Mouse (Mus musculus) kidney, adult 2 months (tissue): ENCODE results near the gene Kmt5c. TPM values are rescaled to one million over a fixed set of nuclear protein-coding genes. Genes with fewer than 3 reads are reported as not detected.
"Not testable (repeated sequence)": the region's sequence is repeated elsewhere in the genome, so short reads cannot be mapped to it uniquely, and the experiment has no call there.

Experiments used
- DNase-seq: peaks from one replicate; pipeline ENCODE4 v3.0.0; 2021
- H3K27ac ChIP-seq: fragments of 200-500 bp; 2 replicates; pipeline ENCODE4 v1.5.1; 2012; ENCODE audit warnings: low read depth, low read length, control low read depth, inconsistent platforms; ENCODE audit not compliant: insufficient read depth
- H3K27me3 ChIP-seq: fragments of 200-500 bp; replicated peaks from 2 replicates; pipeline ENCODE4 v1.6.1; 2012; ENCODE audit warnings: mild to moderate bottlenecking, moderate library complexity, low read length, inconsistent platforms; ENCODE audit not compliant: control insufficient read depth, insufficient read depth
- H3K36me3 ChIP-seq: fragments of 200-500 bp; 2 replicates; pipeline ENCODE4 v1.6.1; 2012; ENCODE audit warnings: mild to moderate bottlenecking, moderate library complexity, low read length, inconsistent platforms; ENCODE audit not compliant: control insufficient read depth, insufficient read depth
- H3K4me1 ChIP-seq: fragments of 200-500 bp; 2 replicates; pipeline ENCODE4 v1.6.1; 2011; ENCODE audit warnings: low read length; ENCODE audit not compliant: control insufficient read depth, insufficient read depth
- H3K4me3 ChIP-seq: fragments of 200-500 bp; 2 replicates; pipeline ENCODE4 v1.5.1; 2011; ENCODE audit warnings: mild to moderate bottlenecking, low read depth, low read length, control low read depth; ENCODE audit not compliant: insufficient read depth
- CTCF ChIP-seq: fragments of 200-500 bp; conservative IDR thresholded peaks from 2 replicates; pipeline ENCODE4 v1.5.1; 2011; ENCODE audit warnings: low read depth, mild to moderate bottlenecking, control low read depth, low read length, moderate library complexity, mixed read lengths; ENCODE audit not compliant: insufficient read depth, insufficient read length
- POLR2A ChIP-seq: fragments of 200-500 bp; IDR thresholded peaks from one replicate; pipeline ENCODE4 v1.6.1; 2011; ENCODE audit warnings: low read depth, low read length, control low read depth
- WGBS: fragments of 180-500 bp; shearing (Covaris S2); methylation state at CpG from one replicate; pipeline ENCODE4 v1.1.7; 2018; 5-methylcytosine and 5-hydroxymethylcytosine counted together
- polyA plus RNA-seq: library from polyadenylated mRNA; depleted of rRNA; stranded (reverse); fragments of >200 nt; gene quantifications from 2 replicates; pipeline ENCODE4 v1.2.3, GENCODE M21; 2012; rRNA removed

Kmt5c gene
- polyA plus RNA-seq, 1 experiment, result 83.2 TPM

DNA sequence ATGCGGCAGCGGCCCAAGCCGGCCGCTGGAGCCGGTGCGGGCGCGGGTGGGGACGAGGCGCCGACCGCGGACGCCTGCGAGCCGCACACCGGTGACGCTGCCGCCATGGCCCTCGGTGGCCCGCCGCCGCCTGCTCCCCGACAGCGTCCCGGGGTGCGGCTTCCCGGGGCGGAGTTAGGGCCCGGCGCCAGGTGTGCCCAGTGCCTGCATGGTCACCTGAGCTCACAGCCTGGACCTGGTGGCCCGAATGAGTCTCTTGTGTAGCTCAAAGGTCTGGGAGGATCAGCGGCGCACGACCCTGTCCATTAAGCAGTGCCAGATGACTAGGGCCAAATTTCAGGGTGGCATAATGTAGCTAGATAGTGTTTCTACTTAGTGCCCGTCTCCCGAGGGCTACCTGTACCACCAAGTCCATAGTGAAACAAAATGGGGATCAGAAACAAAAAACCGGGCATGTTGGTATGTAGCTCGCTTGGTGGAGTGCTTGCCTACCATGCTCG is 49.6 kb downstream of the Kmt5c start, which contains the start of gene Tmem238:
Tmem238 (minus strand) TSS at position 221 of the 500 bp plus-strand sequence.
- DNase-seq, result peak; percentile 92
- 6% methylated on average over 40 of the region's 40 CpGs for WGBS
- peaks cover 11% of the 10 kb centered on the region; the same call in 1 of the 2 replicates for H3K4me1 ChIP-seq
- H3K4me3 ChIP-seq, result peak within 1 kb of the TSS; percentile 69
- no peaks in the 10 kb centered on the region for H3K27me3 ChIP-seq
- peak within 1 kb of the TSS; percentile 52 for H3K27ac ChIP-seq
- peak; percentile 12 for TF ChIP-seq POLR2A
- no peak for TF ChIP-seq CTCF
- no peaks in the 10 kb centered on the region for H3K36me3 ChIP-seq

GRCm38 (mm10) chr7:4792278-4793212 is 52.6 kb downstream of the Kmt5c start, which contains the start of gene Rpl28:
Gene Rpl28 (plus strand): TSS chr7:4792874.
- Histone ChIP-seq H3K27ac (peak within 1 kb of the TSS; percentile 95), H3K4me1 (peaks cover 11% of the 10 kb centered on the region; the same call in 1 of the 2 replicates), H3K27me3 (no peaks in the 10 kb centered on the region), H3K36me3 (peaks cover 2% of the 10 kb centered on the region; the same call in 1 of the 2 replicates), H3K4me3 (peak within 1 kb of the TSS; percentile 99)
- DNase-seq, result peak; percentile 98
- TF ChIP-seq CTCF, result no peak
- peak; percentile 97 for TF ChIP-seq POLR2A
- under 1% methylated on average over 54 of the region's 54 CpGs for WGBS

DNA sequence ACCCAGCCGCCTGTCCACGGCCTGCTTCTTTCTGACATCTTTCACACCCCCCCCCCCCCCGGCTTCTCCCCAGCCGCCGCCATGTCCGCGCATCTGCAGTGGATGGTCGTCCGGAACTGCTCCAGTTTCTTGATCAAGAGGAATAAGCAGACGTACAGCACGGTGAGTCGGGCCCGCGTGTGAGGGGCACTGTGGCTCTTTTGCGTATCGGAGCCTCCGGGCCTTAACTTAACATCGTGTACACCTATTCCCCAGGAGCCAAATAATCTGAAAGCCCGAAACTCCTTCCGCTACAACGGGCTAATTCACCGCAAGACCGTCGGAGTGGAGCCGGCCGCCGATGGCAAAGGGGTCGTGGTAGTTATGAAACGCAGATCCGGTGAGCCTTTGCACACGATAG is 53.3 kb downstream of the Kmt5c start:
- Histone ChIP-seq H3K27ac (peak overlapping the region; percentile 93; the same call in 1 of the 2 replicates), H3K4me3 (peak overlapping the region; percentile 99), H3K4me1 (peaks cover 10% of the 10 kb centered on the region; the same call in 1 of the 2 replicates)
- not testable (repeated sequence) for H3K36me3 ChIP-seq, H3K27me3 ChIP-seq, DNase-seq
- under 1% methylated on average over 31 of the region's 31 CpGs for WGBS

DNA sequence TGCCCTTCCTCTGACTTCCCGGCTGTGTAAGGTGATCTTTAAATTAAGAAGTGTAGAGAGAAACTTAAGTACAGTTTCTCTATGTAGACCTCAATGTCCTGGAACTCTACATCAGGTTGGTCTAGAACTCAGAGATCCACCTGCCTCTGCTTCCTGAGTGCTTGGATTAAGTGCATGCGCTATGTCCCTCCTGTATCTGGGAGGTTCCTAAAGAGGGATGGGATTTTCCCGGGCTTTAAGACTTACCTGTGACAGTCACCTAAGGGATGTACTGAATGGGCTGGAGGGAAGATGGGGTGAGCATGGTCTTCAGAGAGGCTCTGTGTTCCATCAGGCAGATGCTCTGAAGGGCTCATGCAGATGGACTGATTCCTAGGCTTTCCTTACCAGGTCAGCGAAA is 53.8 kb downstream of the Kmt5c start:
- Histone ChIP-seq H3K36me3 (peaks cover 2% of the 10 kb centered on the region; the same call in 1 of the 2 replicates), H3K27me3 (no peaks in the 10 kb centered on the region), H3K4me1 (peaks cover 8% of the 10 kb centered on the region; the same call in 1 of the 2 replicates), H3K27ac (no peak overlapping the region), H3K4me3 (peak overlapping the region; percentile 99)
- TF ChIP-seq CTCF (no peak), POLR2A (no peak)
- DNase-seq, result no peak
- WGBS, result 31% methylated on average over 4 of the region's 4 CpGs

- H3K27ac ChIP-seq, result no peak overlapping the region
- WGBS, result 59% methylated on average over 3 of the region's 3 CpGs
Observed at GRCm38 (mm10) chr7:4794631-4795168, 54.8 kb downstream of the Kmt5c start.

GRCm38 (mm10) chr7:4795767-4796433 is 56.0 kb downstream of the Kmt5c start:
- H3K36me3 ChIP-seq, result peaks cover 2% of the 10 kb centered on the region; the same call in 1 of the 2 replicates
- WGBS, result 59% methylated on average over 7 of the region's 7 CpGs
- TF ChIP-seq POLR2A (no peak), CTCF (peak; percentile 43)
- no peak overlapping the region for H3K4me3 ChIP-seq
- H3K4me1 ChIP-seq, result 0 out of 2 replicates have a peak, but pooled peaks cover 3% of the 10 kb centered on the region
- no peaks in the 10 kb centered on the region for H3K27me3 ChIP-seq
- no peak overlapping the region for H3K27ac ChIP-seq
- peak; percentile 62 for DNase-seq

More at GRCm38 (mm10) chr7:4794631-4795168, 54.8 kb downstream of the Kmt5c start:
- Histone ChIP-seq H3K4me3 (no peak overlapping the region), H3K27me3 (no peaks in the 10 kb centered on the region), H3K4me1 (peaks cover 8% of the 10 kb centered on the region; the same call in 1 of the 2 replicates), H3K36me3 (peaks cover 2% of the 10 kb centered on the region; the same call in 1 of the 2 replicates)
- no peak for TF ChIP-seq POLR2A
- no peak for TF ChIP-seq CTCF
- no peak for DNase-seq

Other genes with a start within 250 kb of the Kmt5c start
- gene Ppp1r12c, start 238.4 kb upstream of the Kmt5c start, polyA plus RNA-seq, result 31.0 and 33.0 TPM in 2 replicates
- 0.39 and 3.9 TPM in 2 replicates for gene Tnnt1, start 223.7 kb upstream of the Kmt5c start, polyA plus RNA-seq
- 2.1 and 2.6 TPM in 2 replicates for gene Tnni3, start 215.9 kb upstream of the Kmt5c start, polyA plus RNA-seq
- gene Dnaaf3, start 207.7 kb upstream of the Kmt5c start, polyA plus RNA-seq, result 1.3 and 1.4 TPM in 2 replicates
- 0.55 and 1.0 TPM in 2 replicates for gene Syt5, start 192.6 kb upstream of the Kmt5c start, polyA plus RNA-seq
- 0.22 and 0.24 TPM in 2 replicates for gene Ptprh, start 136.1 kb upstream of the Kmt5c start, polyA plus RNA-seq
- 83.0 and 86.5 TPM in 2 replicates for gene Tmem86b, start 108.7 kb upstream of the Kmt5c start, polyA plus RNA-seq
- 103 and 109 TPM in 2 replicates for gene Ppp6r1, start 81.1 kb upstream of the Kmt5c start, polyA plus RNA-seq
- gene Hspbp1, start 55.0 kb upstream of the Kmt5c start, polyA plus RNA-seq, result 36.6 and 39.4 TPM in 2 replicates
- gene Brsk1, start 49.5 kb upstream of the Kmt5c start, polyA plus RNA-seq, result 1.7 and 2.3 TPM in 2 replicates
- gene Tmem150b, start 14.9 kb upstream of the Kmt5c start, polyA plus RNA-seq, result 0.57 and 0.59 TPM in 2 replicates
- gene Cox6b2, start 13.0 kb downstream of the Kmt5c start, polyA plus RNA-seq, result 62.7 and 84.5 TPM in 2 replicates
- gene Fam71e2, start 31.2 kb downstream of the Kmt5c start, polyA plus RNA-seq, result 0.08 and 0.09 TPM in 2 replicates
- 0.13 and 0.24 TPM in 2 replicates for gene Il11, start 42.7 kb downstream of the Kmt5c start, polyA plus RNA-seq
- 0.31 TPM in 1 of 2 replicates, not detected in the other for gene Tmem190, start 42.8 kb downstream of the Kmt5c start, polyA plus RNA-seq
- gene Tmem238, start 49.5 kb downstream of the Kmt5c start, polyA plus RNA-seq, result 57.8 and 87.8 TPM in 2 replicates
- gene Rpl28, start 52.8 kb downstream of the Kmt5c start, polyA plus RNA-seq, result 340 and 597 TPM in 2 replicates
- 240 and 301 TPM in 2 replicates for gene Ube2s, start 72.5 kb downstream of the Kmt5c start, polyA plus RNA-seq
- 14.1 and 17.3 TPM in 2 replicates for gene Shisa7, start 104.6 kb downstream of the Kmt5c start, polyA plus RNA-seq
- gene Isoc2b, start 130.1 kb downstream of the Kmt5c start, polyA plus RNA-seq, result 41.1 and 47.9 TPM in 2 replicates
- 174 and 182 TPM in 2 replicates for gene Isoc2a, start 137.0 kb downstream of the Kmt5c start, polyA plus RNA-seq
- 0.16 TPM in 1 of 2 replicates, not detected in the other for gene Gm36210, start 166.4 kb downstream of the Kmt5c start, polyA plus RNA-seq
- gene Zfp628, start 175.1 kb downstream of the Kmt5c start, polyA plus RNA-seq, result 12.6 and 14.4 TPM in 2 replicates
- 5.5 and 5.7 TPM in 2 replicates for gene Nat14, start 181.9 kb downstream of the Kmt5c start, polyA plus RNA-seq
- gene Ssc5d, start 185.7 kb downstream of the Kmt5c start, polyA plus RNA-seq, result 1.8 and 2.1 TPM in 2 replicates
- 0.11 and 1.6 TPM in 2 replicates for gene Sbk2, start 224.3 kb downstream of the Kmt5c start, polyA plus RNA-seq
- 0.14 and 0.19 TPM in 2 replicates for gene Sbk3, start 231.1 kb downstream of the Kmt5c start, polyA plus RNA-seq